Mouse (Mus musculus) testis, adult 2 months (tissue): Measurements from ENCODE around the gene Atxn1. TPM values are rescaled to one million over a fixed set of nuclear protein-coding genes. Genes with fewer than 3 reads are reported as not detected.

ENCODE experiments used
- H3K27ac ChIP-seq: fragments of 200-500 bp; 2 replicates; pipeline ENCODE4 v1.5.1; 2012; ENCODE audit warnings: low read depth, low read length; ENCODE audit not compliant: control insufficient read depth, insufficient read depth
- H3K27me3 ChIP-seq: fragments of 200-500 bp; 2 replicates; pipeline ENCODE4 v1.6.1; 2012; ENCODE audit warnings: mild to moderate bottlenecking, low read length, moderate library complexity; ENCODE audit not compliant: control insufficient read depth, insufficient read depth
- H3K36me3 ChIP-seq: fragments of 200-500 bp; 2 replicates; pipeline ENCODE4 v1.6.1; 2012; ENCODE audit warnings: mild to moderate bottlenecking, low read length; ENCODE audit not compliant: control insufficient read depth, insufficient read depth
- H3K4me1 ChIP-seq: fragments of 200-500 bp; 2 replicates; pipeline ENCODE4 v1.6.1; 2012; ENCODE audit warnings: low read length; ENCODE audit not compliant: control insufficient read depth, insufficient read depth
- H3K4me3 ChIP-seq: fragments of 200-500 bp; 2 replicates; pipeline ENCODE4 v1.5.1; 2012; ENCODE audit warnings: low read depth, mild to moderate bottlenecking, low read length, moderate library complexity, mixed read lengths; ENCODE audit not compliant: control insufficient read depth
- CTCF ChIP-seq: fragments of 200-500 bp; IDR thresholded peaks from 2 replicates; pipeline ENCODE4 v1.5.1; 2012; ENCODE audit warnings: low read depth, mild to moderate bottlenecking, inconsistent platforms, low read length, moderate library complexity; ENCODE audit not compliant: control insufficient read depth, insufficient read depth, insufficient replicate concordance
- POLR2A ChIP-seq: fragments of 200-500 bp; IDR thresholded peaks from 2 replicates; pipeline ENCODE4 v1.6.1; 2012; ENCODE audit warnings: low read depth, mild to moderate bottlenecking, inconsistent platforms, low read length, moderate library complexity; ENCODE audit not compliant: control insufficient read depth
- polyA plus RNA-seq: library from polyadenylated mRNA; depleted of rRNA; stranded (reverse); fragments of >200 nt; gene quantifications from 2 replicates; pipeline ENCODE4 v1.2.3, GENCODE M21; 2012

The Atxn1 gene
- polyA plus RNA-seq, 1 experiment: 3.2 TPM

DNA sequence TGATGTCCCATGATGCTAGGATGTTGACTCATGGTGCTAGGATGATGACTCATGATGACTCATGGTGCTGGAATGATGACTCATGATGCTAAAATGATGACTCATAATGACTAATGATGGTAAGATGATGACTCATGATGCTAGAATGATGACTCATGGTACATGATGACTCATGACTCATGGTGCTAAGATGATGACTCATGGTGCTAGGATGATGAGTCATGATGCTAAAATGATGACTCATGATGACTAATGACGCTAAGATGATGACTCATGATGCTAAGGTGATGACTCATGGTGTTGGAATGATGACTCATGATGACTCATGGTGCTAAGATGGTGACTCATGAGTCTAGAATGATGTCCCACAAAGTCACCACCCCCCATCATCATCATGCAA lies 341.0 kb downstream of the Atxn1 start:
- no peak for TF ChIP-seq CTCF
- no peak for TF ChIP-seq POLR2A
- Histone ChIP-seq H3K4me1 (no peaks in the 10 kb centered on the region), H3K27me3 (no peaks in the 10 kb centered on the region), H3K27ac (no peak overlapping the region), H3K4me3 (no peak overlapping the region), H3K36me3 (no peaks in the 10 kb centered on the region)

DNA sequence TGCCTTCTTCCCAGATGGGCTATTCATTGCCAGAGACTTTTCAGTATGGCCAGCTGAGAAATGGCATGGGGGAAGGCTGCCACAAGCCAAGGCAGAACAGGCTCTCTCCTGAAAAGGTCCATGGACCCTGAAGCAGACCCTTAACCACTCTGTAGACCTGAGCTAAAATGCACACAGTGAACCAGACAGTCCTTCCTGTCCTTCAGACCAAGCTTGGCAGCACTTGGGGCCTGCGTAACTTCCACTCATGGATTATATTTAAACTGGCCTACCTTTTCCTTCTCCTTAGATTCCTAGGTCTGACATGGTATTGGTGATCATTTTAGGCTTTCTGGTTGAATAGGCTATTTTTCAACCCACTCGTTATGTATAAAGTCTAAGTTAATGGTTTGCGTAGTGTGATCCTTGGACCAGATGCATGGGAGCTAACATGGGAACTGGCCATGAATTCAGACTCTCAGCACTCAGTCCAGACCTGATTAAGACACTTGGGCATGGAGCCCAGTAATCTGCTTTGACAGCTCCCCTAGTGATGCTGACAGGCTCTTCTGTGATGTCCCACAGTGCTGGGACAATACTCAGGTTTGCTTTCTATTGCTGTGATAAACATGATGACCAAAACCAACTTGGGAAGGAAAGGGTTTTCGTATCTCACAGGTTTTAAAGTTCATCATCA lies 341.8 kb downstream of the Atxn1 start:
- no peaks in the 10 kb centered on the region for H3K27me3 ChIP-seq
- TF ChIP-seq CTCF (no peak), POLR2A (no peak)
- no peaks in the 10 kb centered on the region for H3K4me1 ChIP-seq
- no peaks in the 10 kb centered on the region for H3K36me3 ChIP-seq
- H3K27ac ChIP-seq: no peak overlapping the region
- no peak overlapping the region for H3K4me3 ChIP-seq

DNA sequence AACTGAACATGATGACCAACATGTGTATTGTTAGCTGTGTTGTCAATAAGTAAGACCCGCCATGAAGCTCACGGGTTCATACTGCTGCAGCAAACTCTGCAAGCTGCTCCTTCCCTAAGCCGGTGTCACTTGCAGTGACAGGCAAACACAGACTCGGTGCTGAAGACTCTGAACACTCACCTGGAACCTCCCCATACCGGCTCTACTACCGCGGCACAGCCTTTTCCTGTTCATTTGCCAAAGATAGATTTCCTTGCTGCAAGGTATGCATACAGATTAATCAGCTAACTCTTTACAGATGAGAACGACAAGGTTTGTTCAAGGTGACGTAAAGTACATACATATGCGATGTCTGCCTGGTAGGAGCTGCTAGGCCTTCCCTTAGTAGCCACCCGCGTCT lies 344.1 kb downstream of the Atxn1 start:
- Histone ChIP-seq H3K4me3 (no peak overlapping the region), H3K36me3 (no peaks in the 10 kb centered on the region), H3K4me1 (no peaks in the 10 kb centered on the region), H3K27me3 (no peaks in the 10 kb centered on the region), H3K27ac (no peak overlapping the region)
- TF ChIP-seq CTCF (no peak), POLR2A (no peak)

DNA sequence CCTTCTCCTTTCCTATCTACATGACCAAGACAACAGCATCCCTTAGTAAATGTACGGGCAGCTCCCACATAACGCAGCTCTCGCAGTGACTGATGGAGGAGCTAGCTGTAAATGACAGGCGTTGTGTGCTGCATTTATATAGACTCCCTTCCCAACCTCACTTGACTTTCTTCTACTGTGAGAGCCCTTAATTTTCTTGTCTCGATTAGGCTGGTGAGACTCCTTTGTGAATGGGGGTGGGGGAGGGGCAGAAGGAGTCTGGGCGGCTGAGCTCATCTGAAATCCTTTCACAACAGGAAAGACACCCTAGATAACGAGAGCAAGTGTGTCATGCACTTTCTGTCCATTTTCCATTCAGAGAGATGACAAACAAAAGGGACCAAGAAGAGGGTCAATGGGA lies 344.5 kb downstream of the Atxn1 start:
- no peak overlapping the region for H3K4me3 ChIP-seq
- H3K27me3 ChIP-seq: no peaks in the 10 kb centered on the region
- H3K36me3 ChIP-seq: no peaks in the 10 kb centered on the region
- H3K27ac ChIP-seq: no peak overlapping the region
- TF ChIP-seq CTCF (no peak), POLR2A (no peak)
- H3K4me1 ChIP-seq: no peaks in the 10 kb centered on the region

DNA sequence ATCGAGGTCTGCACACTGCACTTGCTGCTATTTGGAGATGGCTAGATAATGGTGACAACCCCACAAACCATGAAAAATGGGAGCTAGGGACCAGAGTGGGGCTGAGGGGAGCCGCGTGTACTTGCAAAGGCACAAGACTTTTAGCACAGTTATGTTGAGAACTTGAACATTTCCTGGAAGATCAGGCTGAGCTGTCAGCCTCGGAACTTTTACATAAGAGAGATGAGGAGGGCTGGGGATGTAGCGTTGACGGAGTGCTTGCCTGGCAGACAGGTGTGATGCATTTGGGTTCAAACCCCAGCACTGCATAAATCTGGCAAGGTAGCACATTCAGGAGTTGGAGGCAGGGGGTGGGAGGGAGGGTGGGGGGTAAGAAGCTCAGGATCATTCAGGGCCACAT lies 346.8 kb downstream of the Atxn1 start:
- Histone ChIP-seq H3K27me3 (no peaks in the 10 kb centered on the region), H3K27ac (no peak overlapping the region), H3K4me1 (no peaks in the 10 kb centered on the region), H3K4me3 (no peak overlapping the region), H3K36me3 (no peaks in the 10 kb centered on the region)
- TF ChIP-seq POLR2A (no peak), CTCF (no peak)

DNA sequence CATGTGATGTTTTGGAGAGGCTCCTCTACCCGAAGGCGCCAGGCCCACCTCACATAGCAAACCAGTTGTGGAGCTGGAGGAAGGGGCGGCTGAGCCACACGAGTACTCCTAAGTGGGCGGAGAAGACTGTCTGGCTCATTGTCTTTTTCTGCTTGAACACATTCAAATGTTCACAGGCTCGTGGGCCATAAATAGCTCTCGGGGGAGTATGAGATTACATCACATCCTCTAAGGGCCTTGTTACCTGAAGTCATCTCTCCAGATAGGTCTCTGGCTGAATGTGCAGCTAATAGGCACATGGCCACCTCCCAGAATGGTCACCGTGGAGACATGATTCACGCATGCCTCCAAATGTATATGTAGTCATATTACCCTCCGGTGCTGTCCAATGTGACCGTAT lies 350.0 kb downstream of the Atxn1 start:
- TF ChIP-seq POLR2A: no peak
- no peak overlapping the region for H3K4me3 ChIP-seq
- no peaks in the 10 kb centered on the region for H3K27me3 ChIP-seq
- H3K4me1 ChIP-seq: peaks cover 2% of the 10 kb centered on the region; the same call in 1 of the 2 replicates
- H3K27ac ChIP-seq: no peak overlapping the region
- H3K36me3 ChIP-seq: no peaks in the 10 kb centered on the region

DNA sequence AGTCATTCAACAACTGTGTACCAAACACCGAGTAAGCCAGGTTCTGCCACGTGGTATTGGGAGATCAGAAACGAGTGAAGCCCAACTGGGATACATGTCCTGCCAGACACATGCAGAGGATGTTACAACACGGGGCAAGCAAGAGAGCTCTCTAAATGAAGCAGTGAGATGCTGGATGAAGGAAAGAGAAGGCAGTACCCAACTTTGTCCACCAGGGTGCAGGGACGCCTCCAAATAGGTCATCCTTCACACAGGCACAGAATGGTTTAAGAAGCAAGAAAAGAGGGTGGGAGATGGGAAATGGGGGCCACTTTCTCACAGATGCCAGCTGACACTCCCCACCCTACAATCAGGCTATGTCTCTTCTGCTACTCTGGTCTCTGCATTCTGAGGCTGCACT lies 351.5 kb downstream of the Atxn1 start:
- TF ChIP-seq CTCF (peak; percentile 36; the same call in 1 of the 2 replicates), POLR2A (no peak)
- no peak overlapping the region for H3K27ac ChIP-seq
- H3K27me3 ChIP-seq: no peaks in the 10 kb centered on the region
- peaks cover 2% of the 10 kb centered on the region; the same call in 1 of the 2 replicates for H3K4me1 ChIP-seq
- H3K4me3 ChIP-seq: no peak overlapping the region
- H3K36me3 ChIP-seq: no peaks in the 10 kb centered on the region

DNA sequence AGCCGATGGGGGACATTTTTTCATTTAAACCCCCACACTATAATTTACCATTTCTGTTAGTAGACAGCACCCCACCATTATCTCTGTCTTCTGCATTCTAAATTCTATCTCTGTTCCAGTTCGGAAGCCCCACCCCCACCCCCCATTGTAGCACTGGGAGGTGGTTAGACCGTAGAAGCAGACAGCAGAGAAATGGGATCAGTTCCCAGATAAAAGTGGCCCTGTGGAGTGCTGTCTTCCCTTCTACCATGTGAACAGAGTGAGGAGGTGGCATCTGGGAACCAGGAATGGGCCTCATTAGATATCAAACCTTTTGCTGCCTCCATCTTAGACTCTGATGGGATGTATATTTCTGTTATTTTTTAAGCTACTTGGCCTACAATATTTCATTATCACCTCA lies 353.3 kb downstream of the Atxn1 start:
- TF ChIP-seq POLR2A (no peak), CTCF (no peak)
- Histone ChIP-seq H3K27me3 (no peaks in the 10 kb centered on the region), H3K27ac (no peak overlapping the region), H3K36me3 (no peaks in the 10 kb centered on the region), H3K4me3 (peak overlapping the region; percentile 63), H3K4me1 (peaks cover 2% of the 10 kb centered on the region; the same call in 1 of the 2 replicates)
